Mouse (Mus musculus): Measurements from ENCODE around the gene Agpat2. TPM values are rescaled to one million over a fixed set of nuclear protein-coding genes. Genes with fewer than 3 reads are reported as not detected.
A peak's percentile ranks its signal among the peaks of the same experiment; 100 is the strongest.

Agpat2 gene
- polyA plus RNA-seq, 1 experiment from 2014 or later, result 6.7 TPM

MicroRNAs within 50 kb of the gene (microRNA counts, 519-probe panel; counts per million panel counts)
- microRNA mmu-miR-126-3p, result 7,109 counts per million, percentile 93 among the panel's probes with 10 or more counts
- 3,498 counts per million, percentile 33 among the panel's probes with 10 or more counts for microRNA mmu-miR-126-5p

Small RNA genes within 50 kb of the gene (microRNA-seq; reads per million reads assigned to microRNA genes)
- not detected for gene Mir126a
- not detected for gene Mir126b

Other genes with a start within 250 kb of the Agpat2 start
- gene Card9, start 243.5 kb downstream of the Agpat2 start, polyA plus RNA-seq (2016; fragmentation: Nextera tagmentation; extraction: Ambion mirVana), result 1.3 TPM in 2 replicates
- gene Snapc4, start 223.8 kb downstream of the Agpat2 start, polyA plus RNA-seq (2016; fragmentation: Nextera tagmentation; extraction: Ambion mirVana), result 34.3 and 38.9 TPM in 2 replicates
- gene Entr1, start 215.1 kb downstream of the Agpat2 start, polyA plus RNA-seq (2016; fragmentation: Nextera tagmentation; extraction: Ambion mirVana), result 167 and 173 TPM in 2 replicates
- 120 and 123 TPM in 2 replicates for gene Pmpca, start 215.1 kb downstream of the Agpat2 start, polyA plus RNA-seq (2016; fragmentation: Nextera tagmentation; extraction: Ambion mirVana)
- gene Inpp5e, start 195.2 kb downstream of the Agpat2 start, polyA plus RNA-seq (2016; fragmentation: Nextera tagmentation; extraction: Ambion mirVana), result 29.2 and 30.6 TPM in 2 replicates
- gene Sec16a, start 159.2 kb downstream of the Agpat2 start, polyA plus RNA-seq (2016; fragmentation: Nextera tagmentation; extraction: Ambion mirVana), result 30.0 and 33.9 TPM in 2 replicates
- 49.5 and 61.8 TPM in 2 replicates for gene Notch1, start 87.8 kb downstream of the Agpat2 start, polyA plus RNA-seq (2016; fragmentation: Nextera tagmentation; extraction: Ambion mirVana)
- 47.9 and 54.9 TPM in 2 replicates for gene Egfl7, start 24.4 kb downstream of the Agpat2 start, polyA plus RNA-seq (2016; fragmentation: Nextera tagmentation; extraction: Ambion mirVana)
- gene Gm20532, start 17.8 kb downstream of the Agpat2 start, polyA plus RNA-seq (2016; fragmentation: Nextera tagmentation; extraction: Ambion mirVana), result not detected in 2 replicates
- 67.1 and 67.2 TPM in 2 replicates for gene Fam69b, start 24.0 kb upstream of the Agpat2 start, polyA plus RNA-seq (2016; fragmentation: Nextera tagmentation; extraction: Ambion mirVana)
- gene Lcn4, start 66.9 kb upstream of the Agpat2 start, polyA plus RNA-seq (2016; fragmentation: Nextera tagmentation; extraction: Ambion mirVana), result not detected in 2 replicates